Mouse (Mus musculus) megakaryocyte-erythroid progenitor cell, adult 5 weeks (primary cell): Measurements from ENCODE around the gene Ptbp2. TPM values are rescaled to one million over a fixed set of nuclear protein-coding genes. Genes with fewer than 3 reads are reported as not detected.

Source experiments
- polyA plus RNA-seq: library from polyadenylated mRNA; stranded (reverse); fragments of >175 nt; gene quantifications from 2 replicates; pipeline ENCODE4 v1.2.3, GENCODE M21; 2012

Ptbp2 gene
- polyA plus RNA-seq, result 2.0 and 3.2 TPM in 2 replicates

GRCm38 (mm10) chr3:119784366-119784765, at the start of gene Ptbp2:
Gene Ptbp2, minus strand, starts transcription at chr3:119784466.

